Mouse (Mus musculus): ENCODE measurements around the gene Snx20.

GRCm38 (mm10) chr8:88627265-88627991, 8.5 kb downstream of the Snx20 start:
- TF ChIP-seq CTCF (IDR thresholded peaks at IDR 0.05; ENCODE audit: low read depth, low read length): no peak
- TF ChIP-seq GATA1 (IDR thresholded peaks at IDR 0.05; ENCODE audit: borderline replicate concordance, low read length): no peak
- TF ChIP-seq POLR2AphosphoS5 (IDR thresholded peaks at IDR 0.05; ENCODE audit: insufficient replicate concordance, low read depth, low read length): no peak

All from G1E (cell line).